ENCODE assay signal across 25 mouse cellular contexts in genomic region chr12:26057491-26058054, GRCm38 (mm10).
A peak's percentile ranks its signal among the peaks of the same experiment; 100 is the strongest.
DNase-seq lines count a peak whose midpoint lies in the region; ATAC-seq and TF ChIP-seq lines count a peak whose summit lies in the region.
"Had no signal": no experiment of that assay in that cellular context is flagged by ENCODE, and none has a peak within 500 bp of the region (broad histone marks: within the 10 kb centered on the region; RNA-seq: fewer than 3 reads in every experiment).

No protein-coding gene starts in this region.

- no peak for TF ChIP-seq EP300 in liver, postnatal 0 days (IDR thresholded peaks at IDR 0.05; ENCODE audit: low read depth)

- H3K27me3 ChIP-seq in midbrain, embryonic 11.5 days (ENCODE audit: control insufficient read depth, insufficient read depth, low read length) = no peaks in the 10 kb centered on the region
- H3K27me3 ChIP-seq in midbrain, embryonic 10.5 days (ENCODE audit: low read depth, poor library complexity, severe bottlenecking) = no peaks in the 10 kb centered on the region
- no peaks in the 10 kb centered on the region for H3K27me3 ChIP-seq in liver, postnatal 0 days (ENCODE audit: insufficient read depth, low read length)
- H3K27me3 ChIP-seq: heart, embryonic 13.5 days; liver, embryonic 15.5 days; neural tube, embryonic 12.5 days had no signal

- H3K4me1 ChIP-seq in midbrain, embryonic 11.5 days (ENCODE audit: control insufficient read depth, insufficient read depth, low read length) = no peaks in the 10 kb centered on the region
- H3K4me1 ChIP-seq in midbrain, embryonic 10.5 days = peaks cover 8% of the 10 kb centered on the region
- H3K4me1 ChIP-seq in liver, postnatal 0 days (ENCODE audit: insufficient read depth) = no peaks in the 10 kb centered on the region
- H3K4me1 ChIP-seq: liver, embryonic 15.5 days; neural tube, embryonic 12.5 days had no signal

- no peak overlapping the region for H3K4me3 ChIP-seq in midbrain, embryonic 11.5 days (ENCODE audit: low read depth, low read length)
- no peak overlapping the region for H3K4me3 ChIP-seq in midbrain, embryonic 10.5 days
- H3K4me3 ChIP-seq in liver, postnatal 0 days (ENCODE audit: low read depth, low read length) = no peak overlapping the region
- H3K4me3 ChIP-seq: embryonic facial prominence, embryonic 10.5 days; heart, embryonic 13.5 days; limb, embryonic 10.5 days; liver, embryonic 15.5 days; neural tube, embryonic 12.5 days had no signal

- no peaks in the 10 kb centered on the region for H3K9me3 ChIP-seq in midbrain, embryonic 11.5 days (ENCODE audit: control insufficient read depth, low read length)
- no peaks in the 10 kb centered on the region for H3K9me3 ChIP-seq in midbrain, embryonic 10.5 days (replicated peaks)
- H3K9me3 ChIP-seq in liver, postnatal 0 days (ENCODE audit: low read length) = no peaks in the 10 kb centered on the region
- H3K9me3 ChIP-seq: embryonic facial prominence, embryonic 10.5 days; heart, embryonic 13.5 days; limb, embryonic 10.5 days; liver, embryonic 15.5 days; neural tube, embryonic 12.5 days had no signal

- DNase-seq in midbrain, embryonic 11.5 days (ENCODE audit: low spot score, missing footprints) = peak; percentile 14
- no peak for DNase-seq in midbrain, embryonic 10.5 days (ENCODE audit: low spot score)
- peak; percentile 6 for DNase-seq in thymus, postnatal 4 days
- DNase-seq in thymus, postnatal 10 days (ENCODE audit: low spot score in 2 of 2) = no peak
- DNase-seq in induced T-regulatory cell, adult 2 months (ENCODE audit: low read depth) = peak; percentile 60
- no peak for DNase-seq in liver, postnatal 0 days
- no peak for DNase-seq in embryo, embryonic 10.5 days (ENCODE audit: low spot score)
- DNase-seq: adrenal gland, postnatal 25 days; cerebellum, adult 9-11 months; gastrocnemius, postnatal 14 days; heart, adult 18-20 months; heart, postnatal 14 days; kidney, adult 11 months; kidney, postnatal 4 days; liver; lung, postnatal 10 days; midbrain, embryonic 14.5 days had no signal

- no peaks in the 10 kb centered on the region for H3K36me3 ChIP-seq in midbrain, embryonic 11.5 days (ENCODE audit: control insufficient read depth, insufficient read depth, low read length)
- H3K36me3 ChIP-seq in midbrain, embryonic 10.5 days = no peaks in the 10 kb centered on the region
- no peaks in the 10 kb centered on the region for H3K36me3 ChIP-seq in liver, postnatal 0 days (replicated peaks; ENCODE audit: insufficient read depth, low read length)
- H3K36me3 ChIP-seq: embryonic facial prominence, embryonic 10.5 days; heart, embryonic 13.5 days; limb, embryonic 10.5 days; liver, embryonic 15.5 days; neural tube, embryonic 12.5 days had no signal

- ATAC-seq in midbrain, embryonic 11.5 days (ENCODE audit: low FRiP score) = no peak
- ATAC-seq in liver, postnatal 0 days = no peak
- ATAC-seq: forebrain, embryonic 16.5 days; hindbrain, postnatal 0 days had no signal

- H3K4me2 ChIP-seq in midbrain, embryonic 11.5 days = no peak overlapping the region
- no peak overlapping the region for H3K4me2 ChIP-seq in liver, postnatal 0 days (ENCODE audit: low read depth, low read length)
- H3K4me2 ChIP-seq: heart, embryonic 13.5 days; liver, embryonic 15.5 days; neural tube, embryonic 12.5 days had no signal

- no peak overlapping the region for H3K9ac ChIP-seq in midbrain, embryonic 11.5 days (ENCODE audit: low read length)
- no peak overlapping the region for H3K9ac ChIP-seq in liver, postnatal 0 days (replicated peaks)
- H3K9ac ChIP-seq: heart, embryonic 13.5 days; liver, embryonic 15.5 days; neural tube, embryonic 12.5 days had no signal

- TF ChIP-seq CTCF in liver, postnatal 0 days (IDR thresholded peaks at IDR 0.05; ENCODE audit: low read depth) = no peak

- 94% methylated on average over 9 of the region's 9 CpGs for WGBS in midbrain, embryonic 11.5 days
- 97% methylated on average over 9 of the region's 9 CpGs for WGBS in midbrain, embryonic 10.5 days
- 75% methylated on average over 9 of the region's 9 CpGs for WGBS in liver, postnatal 0 days (ENCODE audit: insufficient replicate concordance)

- H3K27ac ChIP-seq in midbrain, embryonic 11.5 days (ENCODE audit: low read depth, low read length) = no peak overlapping the region
- no peak overlapping the region for H3K27ac ChIP-seq in midbrain, embryonic 10.5 days (replicated peaks)
- H3K27ac ChIP-seq in liver, postnatal 0 days (ENCODE audit: low read depth) = no peak overlapping the region
- H3K27ac ChIP-seq: embryonic facial prominence, embryonic 10.5 days; heart, embryonic 13.5 days; hindbrain, postnatal 0 days; limb, embryonic 10.5 days; liver, embryonic 15.5 days; neural tube, embryonic 12.5 days; stomach, postnatal 0 days had no signal

Comparison
In these comparisons a context has a peak if more than half of its experiments do, and no peak if none do; other contexts are left out.
1. DNase-seq: peak in midbrain, embryonic 11.5 days (single experiment), thymus, postnatal 4 days (single experiment) and induced T-regulatory cell, adult 2 months (single experiment); none in midbrain, embryonic 10.5 days (single experiment), thymus, postnatal 10 days (0 of 2), liver, postnatal 0 days (single experiment) and embryo, embryonic 10.5 days (single experiment).